Mouse (Mus musculus): ENCODE measurements around the gene Plau.

The Plau gene

GRCm38 (mm10) chr14:20836171-20836904 is at the start of gene Plau:
TSS of gene Plau (plus strand) at chr14:20836660.
- DNase-seq = peak; percentile 92

DNA sequence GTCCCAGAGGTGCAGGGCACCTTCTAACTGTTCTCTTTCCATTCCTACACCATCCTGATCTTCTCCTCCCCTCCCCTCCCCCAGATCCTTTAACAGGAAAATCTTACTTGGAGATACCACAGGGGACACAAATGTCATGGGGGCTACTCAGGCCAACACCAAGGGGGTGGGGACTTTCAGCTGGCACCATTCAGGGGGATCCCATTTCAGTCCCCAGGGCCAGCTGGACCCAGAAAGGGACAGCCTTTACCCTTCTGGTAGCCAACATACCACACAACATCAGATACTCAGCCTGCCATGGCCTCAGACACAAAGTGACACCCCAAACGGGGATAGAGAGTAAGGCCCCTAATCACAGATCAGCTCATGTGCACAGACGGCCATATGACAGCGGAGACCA is 48.3 kb upstream of the Plau start:
- no peak for DNase-seq

DNA sequence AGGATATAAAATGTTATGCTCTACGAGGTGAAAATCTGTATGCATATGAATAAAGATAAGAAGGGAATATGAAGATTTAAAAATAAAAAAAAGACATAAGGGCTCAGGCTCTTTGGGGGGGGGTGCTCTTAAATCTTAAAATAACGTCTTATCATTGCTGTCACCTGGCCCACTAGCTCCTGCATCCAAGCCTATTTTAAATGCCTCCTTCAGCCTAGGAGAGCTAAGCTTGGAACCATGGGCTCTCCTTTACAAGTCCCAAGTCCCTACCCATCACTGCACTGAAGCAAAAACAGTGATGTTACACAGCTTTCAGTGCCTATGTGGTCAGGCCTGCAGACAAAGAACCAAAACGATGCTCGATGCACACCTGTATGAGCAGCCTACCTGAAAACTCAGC is 46.9 kb upstream of the Plau start:
- DNase-seq = no peak

- no peak for DNase-seq
Observed at GRCm38 (mm10) chr14:20790445-20790844, 46.0 kb upstream of the Plau start.

- no peak for DNase-seq
Observed at GRCm38 (mm10) chr14:20790996-20791395, 45.5 kb upstream of the Plau start.

GRCm38 (mm10) chr14:20791511-20792242 is 44.8 kb upstream of the Plau start:
- no peak for DNase-seq

DNA sequence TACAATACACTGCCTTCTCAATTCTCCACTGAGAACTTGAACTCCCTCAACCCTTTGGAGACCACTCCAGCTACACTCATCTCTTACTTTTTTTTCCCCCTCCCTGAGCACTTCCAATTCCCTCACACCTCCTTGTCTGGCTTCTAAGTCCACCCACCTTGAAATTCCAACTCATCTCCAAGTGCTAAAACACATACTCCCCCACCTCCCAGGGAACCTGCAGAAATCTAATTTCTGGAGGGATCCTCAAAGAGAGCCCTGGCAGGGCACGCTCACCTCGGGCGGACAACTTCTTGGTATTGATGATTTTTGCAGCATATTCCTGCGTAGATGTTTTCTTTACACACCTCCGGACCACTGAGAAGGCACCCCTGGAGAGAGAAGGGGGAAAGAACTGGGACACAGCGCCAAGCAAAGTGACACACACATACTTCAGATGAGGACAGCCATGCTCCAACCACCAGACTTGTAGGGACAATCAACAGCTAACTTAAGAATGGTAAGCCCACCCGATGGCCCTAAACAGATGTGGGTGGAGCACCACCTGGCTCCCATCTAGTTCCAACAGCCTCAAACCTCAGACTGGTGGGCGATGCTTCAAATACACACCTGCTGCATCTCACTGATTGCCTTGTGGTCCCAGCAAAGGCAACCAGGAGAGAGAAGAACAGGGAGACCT is 44.1 kb upstream of the Plau start:
- DNase-seq = no peak

- DNase-seq = no peak
Observed at GRCm38 (mm10) chr14:20792922-20793757, 43.3 kb upstream of the Plau start.

DNA sequence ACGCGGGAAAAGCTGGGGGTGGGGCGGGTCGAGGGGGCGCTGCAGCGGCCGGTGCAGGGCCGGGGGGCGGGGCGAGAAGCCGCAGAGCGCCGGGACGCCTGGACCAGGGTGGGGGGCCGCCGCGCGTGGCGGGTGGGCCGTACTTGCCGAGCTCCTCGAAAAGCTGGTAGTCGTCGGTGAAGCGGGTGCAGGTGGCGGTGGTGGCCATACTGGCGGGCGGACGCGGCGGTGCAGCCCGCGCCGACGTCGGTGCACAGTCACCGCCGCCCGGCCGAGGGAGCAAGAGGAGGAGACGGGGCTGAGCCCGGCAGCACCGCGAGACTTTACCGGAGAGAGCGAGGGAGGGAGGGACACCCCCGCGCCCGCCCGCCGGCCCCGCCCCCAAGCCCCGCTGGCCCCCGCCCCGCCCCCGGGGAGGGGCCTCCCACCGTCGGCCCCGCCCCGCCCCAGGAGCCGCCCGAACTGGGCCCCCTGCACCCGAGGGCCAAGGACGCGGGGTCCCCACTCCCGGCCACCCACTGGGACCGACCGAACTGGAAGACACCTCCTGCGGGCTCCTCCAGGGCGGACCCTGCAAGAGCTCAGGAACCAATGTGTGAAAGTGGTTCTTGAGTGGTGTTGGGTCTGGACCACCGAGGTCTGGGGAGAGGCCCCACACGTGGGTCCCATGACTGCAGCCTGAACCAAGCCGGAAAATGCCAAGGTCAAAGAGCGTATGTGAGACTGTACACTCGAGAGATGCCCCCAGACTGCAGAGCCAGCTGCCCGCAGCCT is 42.5 kb upstream of the Plau start, which contains the start of gene Camk2g:
Camk2g (minus strand) TSS at position 331 of the 774 bp plus-strand sequence.
- peak; percentile 89 for DNase-seq

DNA sequence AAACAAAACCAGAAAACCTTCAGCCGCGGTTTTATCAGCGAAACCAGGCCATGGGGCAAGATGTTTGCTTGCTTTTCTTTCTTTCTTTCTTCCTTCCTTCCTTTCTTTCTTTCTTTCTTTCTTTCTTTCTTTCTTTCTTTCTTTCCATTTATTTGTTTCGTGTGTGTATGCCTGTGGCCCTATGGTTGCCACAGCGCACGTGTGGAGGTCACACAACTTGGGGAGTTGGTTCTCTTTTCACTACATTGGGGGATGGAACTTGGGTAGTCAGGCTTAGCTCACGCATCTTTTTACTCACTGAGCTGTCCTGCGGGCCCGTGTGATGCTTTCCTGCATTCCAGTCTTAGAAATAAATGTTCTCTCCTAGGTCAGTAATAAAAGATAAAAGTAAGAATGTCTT is 41.9 kb upstream of the Plau start:
- no peak for DNase-seq

DNA sequence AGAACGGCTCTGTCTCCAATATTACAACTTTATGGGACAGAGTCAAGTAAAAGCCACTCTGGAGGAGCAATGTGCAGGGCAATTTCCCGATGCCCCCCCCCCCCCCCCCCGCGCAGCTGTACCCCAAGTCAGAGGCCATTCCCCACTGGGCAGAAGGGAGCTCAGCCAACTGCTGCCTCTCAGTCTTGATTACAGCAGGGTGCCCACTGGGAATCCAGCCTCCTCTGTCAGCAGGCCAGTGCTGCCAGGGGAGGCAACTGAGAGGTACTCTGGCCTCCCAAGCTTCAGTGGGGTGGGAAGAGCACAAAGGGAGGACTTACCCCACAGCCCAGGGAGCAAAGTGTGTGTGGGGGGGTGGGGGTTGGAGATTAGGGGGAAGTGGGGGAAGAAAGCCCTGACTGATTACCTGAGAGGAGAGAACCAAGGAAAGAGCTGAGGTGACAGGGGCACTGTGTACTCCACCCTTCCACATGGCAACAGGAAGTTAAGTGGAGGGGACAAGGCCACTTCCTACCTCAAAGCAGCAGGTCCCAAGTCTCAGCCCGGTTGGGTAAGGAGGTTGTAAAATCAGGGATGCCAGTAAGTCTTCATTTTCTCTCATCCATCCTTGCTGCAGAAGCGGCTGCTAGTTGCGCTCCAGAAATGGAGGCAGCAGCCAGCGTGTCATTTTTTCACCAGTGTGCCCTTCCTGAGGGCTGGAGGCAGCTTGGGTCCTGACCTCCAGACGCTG is 40.9 kb upstream of the Plau start:
- DNase-seq = no peak

GRCm38 (mm10) chr14:20796170-20796569 is 40.3 kb upstream of the Plau start:
- DNase-seq = no peak

DNA sequence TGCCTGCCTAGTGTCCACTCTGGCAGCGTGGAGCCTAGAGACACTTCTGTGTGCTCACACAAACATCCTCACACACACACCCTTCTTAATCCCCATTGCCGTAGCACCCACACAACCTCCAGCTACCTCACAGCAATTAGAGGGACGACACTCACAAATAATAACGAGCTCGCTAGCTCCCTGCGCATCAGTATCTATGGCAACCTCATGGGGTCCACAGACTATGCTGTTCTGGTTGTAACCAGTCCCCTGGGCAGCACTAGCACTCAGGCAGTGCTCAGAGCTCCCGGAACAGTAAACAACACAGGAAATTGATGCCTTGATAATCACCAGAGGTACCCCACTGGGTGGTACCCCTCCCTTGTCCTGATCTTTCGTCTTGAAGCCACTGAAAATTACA is 39.8 kb upstream of the Plau start:
- DNase-seq = no peak

GRCm38 (mm10) chr14:20798300-20798699 is 38.2 kb upstream of the Plau start:
- no peak for DNase-seq

GRCm38 (mm10) chr14:20798761-20799160 is 37.7 kb upstream of the Plau start:
- peak; percentile 91 for DNase-seq

- no peak for DNase-seq
Observed at GRCm38 (mm10) chr14:20802926-20803605, 33.4 kb upstream of the Plau start.

GRCm38 (mm10) chr14:20803606-20803938 is 32.9 kb upstream of the Plau start:
- DNase-seq = peak; percentile 87

DNA sequence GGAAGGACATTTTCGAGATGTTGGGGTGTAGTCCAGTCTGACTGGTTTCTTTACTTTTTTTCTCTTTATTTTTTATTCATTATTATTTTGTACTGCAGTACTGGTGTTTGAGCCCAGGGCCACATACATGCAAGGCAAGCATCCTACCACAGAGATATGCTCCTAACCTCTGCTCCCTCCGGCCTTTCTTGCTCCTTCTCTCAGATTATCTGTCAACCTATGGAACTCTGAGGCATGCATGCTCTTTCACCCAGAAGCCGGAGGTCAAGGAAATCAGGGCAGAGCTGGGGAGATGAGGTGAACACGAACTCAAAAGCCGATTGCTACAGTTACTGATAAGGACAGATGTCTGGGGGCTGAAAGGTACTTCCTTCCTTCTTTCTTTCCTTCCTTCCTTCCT is 32.0 kb upstream of the Plau start:
- DNase-seq = peak; percentile 16

DNA sequence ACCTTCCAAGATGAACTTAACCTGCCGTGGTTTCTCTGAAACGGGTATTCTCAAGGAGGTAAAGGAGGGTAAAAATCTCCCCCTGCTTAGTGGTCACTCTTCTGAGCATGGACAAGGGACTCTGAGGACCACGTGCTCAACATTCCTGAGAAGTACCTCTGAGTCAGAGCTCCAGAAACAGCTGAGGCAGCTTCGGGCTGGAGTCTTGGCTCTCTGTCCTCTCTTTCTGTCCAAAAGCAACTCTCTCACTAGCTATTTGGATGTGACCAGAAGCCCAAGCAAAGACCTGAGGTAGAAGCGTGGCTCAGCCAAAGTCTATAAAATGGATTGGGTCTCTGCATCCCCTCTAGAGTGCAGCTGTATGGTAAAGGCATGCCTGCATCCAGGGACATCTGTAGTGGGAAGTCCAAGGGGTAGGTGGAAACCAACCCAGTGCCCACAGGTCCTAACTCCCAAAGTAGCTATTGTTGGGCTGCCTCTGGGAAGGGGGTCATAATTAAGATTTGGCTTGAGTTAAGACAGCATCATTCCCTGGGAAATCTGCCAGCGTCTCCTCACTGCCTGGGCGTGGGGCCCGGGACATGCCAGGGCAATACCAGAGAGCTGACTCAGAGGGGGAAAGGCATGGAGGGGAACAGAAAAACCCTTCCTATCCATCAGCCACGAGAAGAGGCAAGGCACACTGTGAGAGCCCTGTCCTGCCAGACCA is 31.3 kb upstream of the Plau start:
- DNase-seq = peak; percentile 78
